Mouse (Mus musculus) neutrophil, adult 5-6 weeks (primary cell): ENCODE results near the gene Atp1b3. TPM values are rescaled to one million over a fixed set of nuclear protein-coding genes. Genes with fewer than 3 reads are reported as not detected.

Source experiments
- ATAC-seq: fragments of 151-379, 151-347 bp; 2 replicates; pipeline ENCODE4 v1.8.0; 2017; ENCODE audit warnings: mild to moderate bottlenecking, moderate TSS enrichment; ENCODE audit not compliant: insufficient number of reproducible peaks, poor library complexity, low FRiP score, severe bottlenecking; ENCODE audit errors: extremely low read depth
- total RNA-seq: library from RNA; stranded (forward); fragments of 200-1000 nt; gene quantifications from 2 replicates; pipeline ENCODE4 v1.2.3, GENCODE M21; 2017

The Atp1b3 gene
- total RNA-seq, 1 experiment from 2014 or later: 162 TPM

- no peak for ATAC-seq
These were observed 55.4 kb downstream of the Atp1b3 start for GRCm38 (mm10) chr9:96308816-96309215.

- no peak for ATAC-seq
These were observed 64.8 kb downstream of the Atp1b3 start for GRCm38 (mm10) chr9:96299324-96300008.

- no peak for ATAC-seq
These were observed 72.1 kb downstream of the Atp1b3 start for GRCm38 (mm10) chr9:96292144-96292543.

GRCm38 (mm10) chr9:96284916-96285315, 79.3 kb downstream of the Atp1b3 start:
- ATAC-seq: no peak

Other genes starting within 250 kb of the Atp1b3 start
- 4.4 and 5.8 TPM in 2 replicates for gene Gk5, start 245.1 kb downstream of the Atp1b3 start, total RNA-seq
- 31.3 and 32.0 TPM in 2 replicates for gene Tfdp2, start 168.2 kb downstream of the Atp1b3 start, total RNA-seq
- gene Rnf7, start 114.2 kb upstream of the Atp1b3 start, total RNA-seq: 19.0 and 31.1 TPM in 2 replicates
- gene Gm28729, start 160.8 kb upstream of the Atp1b3 start, total RNA-seq: not detected in 2 replicates